Mouse (Mus musculus): ENCODE results near the gene Slc30a5.
"Not testable (repeated sequence)": the region's sequence is repeated elsewhere in the genome, so short reads cannot be mapped to it uniquely, and the experiment has no call there.

Slc30a5 gene

DNA sequence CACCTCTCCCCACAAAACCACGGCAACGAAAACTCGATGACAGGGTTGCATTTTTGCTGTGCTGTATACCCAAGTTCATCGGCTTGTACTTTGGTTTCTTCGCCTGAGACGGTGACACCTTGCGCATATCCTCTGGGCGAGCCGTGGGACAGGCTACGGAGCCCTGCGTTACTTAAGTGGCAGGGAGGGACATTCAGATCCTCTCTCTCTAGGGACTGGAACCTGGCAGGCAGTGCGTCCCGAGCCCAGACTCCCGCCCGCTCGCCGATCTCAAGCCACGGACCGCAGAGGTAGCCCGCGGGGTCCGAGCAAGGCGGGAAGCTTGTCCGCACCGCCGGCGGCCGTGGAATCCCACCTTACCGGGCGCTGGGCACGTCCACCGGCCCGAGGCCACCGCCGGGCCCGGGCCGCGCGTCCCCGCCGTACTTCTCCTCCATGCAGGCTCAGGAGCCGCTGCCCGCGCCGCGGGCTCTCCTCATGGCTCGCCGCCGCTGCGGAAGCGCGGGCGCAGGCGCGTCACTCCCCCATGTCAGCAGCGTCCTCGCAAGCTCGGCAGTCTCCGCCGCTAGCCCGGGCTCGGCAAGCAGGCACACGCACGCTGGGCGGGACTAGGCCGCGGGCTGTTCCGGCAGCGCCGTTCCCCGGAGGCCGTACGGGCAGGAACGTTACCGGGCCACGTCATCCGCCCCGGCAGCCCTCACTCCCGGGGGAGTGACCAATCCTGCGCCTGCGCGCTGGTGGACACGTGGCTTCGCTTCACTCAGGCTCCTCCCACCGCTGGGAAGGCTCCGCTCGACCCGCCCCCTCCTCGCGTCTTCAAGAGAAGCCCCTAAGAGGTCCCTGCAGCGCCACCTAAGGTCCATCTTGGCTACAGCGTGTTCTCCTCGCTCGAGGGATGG lies at the start of gene Slc30a5:
TSS of gene Slc30a5 (minus strand) at position 687 of the 899 bp plus-strand sequence.
- peak; percentile 99 for DNase-seq

DNA sequence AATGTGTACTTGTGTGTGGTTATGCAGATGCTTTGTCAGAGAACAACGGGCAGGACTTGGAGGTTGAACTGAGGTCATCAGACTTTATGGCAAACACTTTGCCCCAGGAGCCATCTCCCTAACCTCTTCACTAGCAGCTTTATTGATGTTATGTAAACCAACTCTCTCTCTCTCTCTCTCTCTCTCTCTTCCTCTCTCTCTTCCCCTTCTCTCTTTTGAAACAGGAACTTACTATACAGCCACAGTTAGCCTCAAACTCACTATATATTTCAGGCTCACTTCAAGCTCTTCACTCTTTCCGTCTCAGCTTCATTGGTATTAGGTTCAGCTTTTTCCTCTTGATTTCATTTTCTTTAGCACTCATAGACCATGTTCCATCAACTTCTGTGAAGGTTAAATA lies 48.7 kb upstream of the Slc30a5 start:
- no peak for DNase-seq

DNA sequence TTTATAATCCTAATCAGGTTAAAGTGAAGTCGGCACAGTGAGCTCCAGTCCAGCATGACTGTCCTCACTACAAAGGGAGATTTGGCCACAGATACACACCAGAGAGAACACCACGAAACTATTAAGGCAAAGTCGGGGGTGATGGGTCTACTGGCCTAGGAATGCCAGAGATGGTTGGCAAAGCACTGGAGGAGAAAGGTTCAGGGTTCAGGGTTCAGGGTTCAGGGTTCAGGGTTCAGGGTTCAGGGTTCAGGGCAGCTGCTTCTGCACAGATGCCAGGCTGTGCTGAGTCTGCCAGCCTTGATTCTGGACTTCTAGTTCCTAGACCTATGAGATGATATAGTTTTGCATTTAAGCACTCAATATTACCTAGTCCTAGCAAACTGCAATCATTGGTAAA lies 46.6 kb upstream of the Slc30a5 start:
- no peak for DNase-seq

DNA sequence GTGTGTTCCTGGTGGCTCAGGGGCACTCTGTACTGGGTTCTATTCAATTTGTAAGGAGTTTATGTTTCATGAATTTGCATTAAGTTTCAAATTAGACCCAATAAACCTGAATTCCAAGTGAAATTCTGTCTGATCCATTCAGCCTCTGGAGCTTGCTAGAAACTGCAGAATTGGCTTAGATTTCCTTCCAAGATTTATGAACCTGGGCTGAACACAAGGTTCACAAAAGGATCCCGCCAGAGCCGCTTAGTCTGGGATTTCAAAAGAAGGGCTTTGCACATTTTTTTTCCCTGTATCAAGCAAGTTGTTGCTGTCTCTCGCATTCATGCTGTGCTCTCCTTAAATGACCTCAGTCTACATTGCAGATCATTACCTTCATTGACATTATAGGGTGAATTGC lies 46.1 kb upstream of the Slc30a5 start:
- DNase-seq = no peak

DNA sequence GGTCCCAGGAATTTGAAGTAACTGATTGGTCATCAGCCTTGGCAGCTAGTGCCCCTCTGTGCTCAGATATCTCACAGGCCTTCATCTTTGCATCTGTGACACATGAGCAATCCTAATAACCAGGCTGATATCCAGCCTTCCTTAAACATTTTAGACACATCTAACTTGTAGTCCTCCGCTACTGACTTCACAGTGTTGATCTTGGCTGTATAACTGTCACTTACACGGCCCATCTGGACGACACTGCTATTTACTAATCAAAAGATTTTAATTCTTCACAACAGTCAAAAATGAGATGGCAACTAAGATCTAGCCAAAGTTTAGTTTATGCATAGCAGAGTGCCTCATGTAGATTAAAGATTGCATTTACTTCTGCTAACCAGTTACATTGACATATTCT lies 45.0 kb upstream of the Slc30a5 start:
- DNase-seq = no peak

DNA sequence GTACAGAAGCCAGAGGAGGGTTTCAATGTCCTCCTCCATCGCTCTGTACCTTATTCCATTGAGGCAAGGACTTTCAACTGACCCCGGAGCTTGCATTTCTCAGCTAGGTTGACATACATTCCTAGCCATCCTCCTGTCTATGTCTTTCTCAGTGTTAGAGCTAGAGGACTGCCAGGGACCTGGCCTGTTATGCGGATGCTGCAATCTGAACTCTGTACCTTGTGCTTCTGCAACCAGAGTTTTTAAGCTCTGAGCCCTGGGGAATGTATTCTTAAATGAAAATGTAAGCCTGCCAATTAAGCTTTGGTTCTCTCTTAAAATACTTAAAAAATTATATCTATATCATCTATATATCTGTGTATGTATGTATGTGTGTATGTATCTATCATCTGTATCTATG lies 44.5 kb upstream of the Slc30a5 start:
- no peak for DNase-seq

DNA sequence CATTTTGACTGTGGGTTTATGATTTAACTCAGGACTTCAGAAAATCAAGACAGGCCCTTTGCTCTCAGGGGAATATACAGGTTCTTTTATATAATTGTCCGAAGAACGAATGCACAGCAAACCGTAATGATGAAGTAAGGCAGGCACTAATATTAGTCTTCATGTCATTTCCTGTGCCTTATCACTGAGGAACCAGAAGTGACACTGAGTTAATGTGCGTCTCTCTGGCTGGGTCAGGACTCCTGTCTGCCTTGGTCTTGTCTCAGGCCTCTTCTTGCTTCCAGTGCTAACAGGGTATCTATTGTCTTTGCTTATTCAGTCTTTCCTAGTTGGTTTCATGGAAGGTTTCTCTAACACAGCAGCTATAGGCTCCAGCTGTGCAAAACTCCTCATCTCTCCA lies 41.9 kb upstream of the Slc30a5 start:
- peak; percentile 27 for DNase-seq

DNA sequence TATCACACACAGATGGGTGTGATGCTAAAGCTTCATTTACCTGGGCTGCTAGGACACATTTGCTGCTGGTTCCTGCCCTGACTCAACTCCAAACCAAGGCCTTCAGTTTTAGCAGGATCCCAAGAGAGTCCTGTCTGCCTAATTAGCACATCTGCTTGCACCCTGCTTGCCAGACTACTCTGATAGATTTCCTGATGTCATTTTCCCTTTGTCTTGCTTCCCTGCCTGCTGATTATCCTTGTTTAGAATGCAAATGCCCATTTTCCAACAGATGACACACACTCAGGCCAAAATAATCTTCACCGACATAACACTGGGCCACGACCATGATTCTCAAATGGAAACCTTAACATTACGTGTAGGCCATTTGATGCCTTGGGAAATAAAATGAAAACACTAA lies 41.4 kb upstream of the Slc30a5 start:
- peak; percentile 19 for DNase-seq

DNA sequence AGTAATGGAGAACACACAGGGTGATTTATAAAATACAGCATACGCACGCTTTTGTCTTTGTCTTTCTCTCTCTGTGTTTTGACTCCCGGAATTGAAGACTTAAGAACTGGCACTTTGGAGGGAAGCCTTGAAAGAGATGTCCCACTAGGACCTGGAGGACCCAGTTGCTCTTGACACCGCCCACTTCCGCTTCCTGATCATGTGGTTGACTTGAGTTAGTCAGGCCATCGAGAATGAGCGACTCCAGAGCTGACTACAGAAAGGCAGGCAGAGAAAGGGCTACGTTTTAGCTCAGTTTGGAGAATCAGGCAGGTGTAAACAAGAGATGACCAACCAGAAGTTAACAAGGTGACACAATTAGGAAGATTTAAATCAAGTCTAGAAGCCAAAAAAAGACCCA lies 40.3 kb upstream of the Slc30a5 start:
- no peak for DNase-seq

DNA sequence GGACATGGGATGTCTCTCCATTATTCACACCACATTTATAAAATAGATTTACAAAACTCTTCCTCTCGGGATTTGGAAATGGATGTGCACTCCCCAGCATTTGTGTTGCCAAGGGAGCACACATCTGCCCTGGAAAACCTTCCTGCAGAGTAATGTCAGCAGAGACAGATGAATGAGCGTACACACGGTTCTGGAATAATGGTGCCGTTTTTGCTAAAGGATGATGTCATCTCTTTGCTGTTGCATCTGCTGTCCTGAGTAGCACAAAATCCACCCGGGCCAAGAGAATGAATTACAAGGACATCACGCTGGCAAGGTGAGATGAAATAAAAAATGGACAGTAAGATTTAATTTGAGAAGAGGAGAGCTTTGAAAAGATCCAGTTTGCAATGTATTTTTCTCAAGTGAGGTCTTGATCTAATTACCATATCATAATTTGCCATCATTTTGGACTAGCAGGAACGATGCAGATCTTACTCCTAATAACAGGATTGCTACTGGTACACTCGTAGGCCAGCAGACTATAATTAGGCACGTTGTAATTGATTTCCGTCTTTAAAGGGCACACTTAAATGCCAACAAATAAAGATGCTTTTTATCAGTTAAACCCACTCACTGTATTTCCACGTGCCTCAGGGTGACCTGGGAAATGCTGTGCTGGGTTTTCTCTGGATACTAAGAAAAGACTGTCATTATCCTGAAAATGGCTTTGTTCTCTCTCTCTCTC lies 38.4 kb upstream of the Slc30a5 start:
- no peak for DNase-seq

DNA sequence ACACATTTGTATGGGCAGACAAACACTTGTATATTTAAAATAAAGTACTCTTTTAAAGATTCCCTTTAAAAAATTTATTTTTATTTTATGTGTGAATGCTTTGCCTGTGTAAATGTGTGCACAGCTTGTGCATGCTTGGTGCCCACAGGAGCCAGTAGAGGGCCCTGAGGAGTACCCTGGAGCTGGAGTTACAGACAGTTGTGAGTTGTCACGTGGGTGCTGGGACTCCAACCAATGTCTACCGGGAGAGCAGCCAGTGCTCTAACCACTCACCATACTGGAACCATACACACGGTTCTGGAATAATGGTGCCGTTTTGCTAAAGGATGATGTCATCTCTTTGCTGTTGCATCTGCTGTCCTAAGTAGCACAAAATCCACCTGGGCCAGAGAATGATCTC lies 36.6 kb upstream of the Slc30a5 start:
- no peak for DNase-seq

DNA sequence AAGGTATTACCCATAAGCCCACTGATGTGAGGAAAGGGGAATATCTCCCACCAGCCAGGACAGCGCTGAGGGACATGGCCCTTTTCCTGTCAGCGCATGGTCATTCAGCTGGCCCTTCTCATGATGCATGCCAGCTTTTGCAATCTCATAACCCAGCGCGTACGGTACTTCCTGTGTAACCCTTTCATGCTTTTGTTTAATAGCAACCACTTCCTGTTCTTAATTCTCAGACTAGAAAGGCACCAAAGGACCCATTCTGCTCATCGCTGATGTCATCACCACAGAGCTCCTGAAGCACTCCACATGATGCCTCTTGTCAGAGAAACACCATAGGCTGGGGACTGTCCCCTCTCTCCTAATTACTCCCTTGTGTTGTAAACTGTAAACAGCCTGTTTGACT lies 33.1 kb upstream of the Slc30a5 start:
- DNase-seq = no peak

DNA sequence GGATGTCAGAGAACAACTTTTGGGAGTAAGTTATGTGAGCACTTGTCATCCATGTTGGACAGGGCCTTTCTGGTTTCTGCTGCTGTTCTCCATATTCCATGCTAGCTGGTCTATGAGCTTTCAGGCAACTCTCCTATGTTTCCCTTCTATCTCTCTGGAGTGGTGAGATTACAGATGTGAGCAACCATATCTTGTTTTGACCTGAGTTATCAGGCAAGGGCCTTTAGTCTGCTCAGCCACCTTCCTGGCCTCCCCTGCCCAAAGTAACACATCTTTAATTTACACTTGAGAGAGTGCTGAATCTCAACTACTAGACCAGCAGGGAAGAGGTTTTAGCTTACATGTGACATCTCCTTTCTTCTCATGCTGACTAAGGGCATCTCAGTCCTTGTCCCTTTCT lies 32.5 kb upstream of the Slc30a5 start:
- no peak for DNase-seq

DNA sequence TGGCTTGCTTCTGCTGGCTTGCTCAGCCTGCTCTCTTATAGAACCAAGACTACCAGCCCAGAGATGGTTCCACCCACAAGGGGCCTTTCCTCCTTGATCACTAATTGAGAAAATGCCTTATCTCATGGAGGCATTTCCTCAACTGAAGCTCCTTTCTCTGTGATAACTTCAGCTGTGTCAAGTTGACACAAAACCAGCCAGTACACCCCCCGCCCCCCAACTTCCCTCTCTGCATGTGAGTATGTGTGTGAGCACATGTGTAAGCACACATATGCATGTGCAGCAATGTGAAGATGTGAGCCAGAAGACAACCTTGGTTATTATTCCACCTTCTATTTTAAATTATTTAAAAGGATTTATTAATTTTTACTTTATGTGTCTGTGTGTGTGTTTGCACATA lies 30.7 kb upstream of the Slc30a5 start:
- DNase-seq = not testable (repeated sequence)

DNA sequence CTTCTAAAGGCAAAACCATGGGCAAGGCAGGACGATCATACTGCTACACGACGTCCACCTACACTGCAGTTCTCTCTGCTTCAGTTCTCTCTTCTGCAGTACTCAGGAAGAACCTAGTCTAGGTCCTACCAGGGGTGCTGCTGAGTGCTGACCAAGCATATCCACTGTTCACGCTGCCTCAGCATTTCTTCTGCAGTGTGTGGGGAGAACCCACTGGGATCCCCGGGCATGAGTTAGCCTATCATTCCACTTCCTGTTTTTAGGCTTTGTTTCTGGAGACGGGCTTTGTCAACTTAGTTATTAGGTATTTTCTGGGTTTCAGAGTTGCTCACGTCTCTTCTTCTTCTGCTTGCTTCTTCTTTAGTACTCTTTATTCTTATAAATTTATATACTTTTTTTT lies 25.9 kb upstream of the Slc30a5 start:
- DNase-seq = no peak

DNA sequence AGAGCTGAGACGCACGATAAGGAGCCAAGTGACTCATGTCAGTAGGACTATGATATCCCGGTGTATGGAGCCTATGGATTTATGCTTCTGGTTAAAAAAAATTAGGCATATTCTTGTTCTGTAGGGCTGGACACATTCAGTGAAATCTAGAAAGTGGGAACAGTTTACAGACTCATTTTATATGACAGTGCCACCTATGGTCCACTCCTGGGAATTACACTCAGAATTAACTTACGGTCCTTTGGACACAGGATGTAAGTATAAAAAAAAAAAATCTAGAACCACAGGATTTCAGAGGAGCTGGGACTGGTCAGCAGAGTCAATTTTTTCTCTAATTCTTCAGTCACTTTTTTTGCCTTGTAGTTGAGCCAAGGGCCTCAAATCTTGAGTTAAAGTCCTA lies 20.9 kb upstream of the Slc30a5 start:
- peak; percentile 80 for DNase-seq

DNA sequence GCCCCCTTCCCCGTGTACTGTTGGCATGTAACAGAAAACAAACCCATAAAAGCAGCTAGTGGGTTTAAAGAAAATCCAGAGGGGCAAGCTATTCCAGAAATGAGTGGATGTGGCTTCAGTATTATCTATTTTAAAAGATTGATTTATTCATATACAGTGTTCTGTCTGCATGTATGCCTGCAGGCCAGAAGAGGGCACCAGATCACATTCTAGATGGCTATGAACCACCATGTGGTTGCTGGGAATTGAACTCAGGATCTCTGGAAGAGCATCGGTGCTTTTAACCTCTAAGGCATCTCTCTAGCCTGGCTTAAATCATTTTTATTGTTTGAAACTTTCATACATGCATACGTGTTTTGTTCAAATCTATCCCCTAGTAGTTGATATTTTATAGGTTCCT lies 19.9 kb upstream of the Slc30a5 start:
- no peak for DNase-seq

DNA sequence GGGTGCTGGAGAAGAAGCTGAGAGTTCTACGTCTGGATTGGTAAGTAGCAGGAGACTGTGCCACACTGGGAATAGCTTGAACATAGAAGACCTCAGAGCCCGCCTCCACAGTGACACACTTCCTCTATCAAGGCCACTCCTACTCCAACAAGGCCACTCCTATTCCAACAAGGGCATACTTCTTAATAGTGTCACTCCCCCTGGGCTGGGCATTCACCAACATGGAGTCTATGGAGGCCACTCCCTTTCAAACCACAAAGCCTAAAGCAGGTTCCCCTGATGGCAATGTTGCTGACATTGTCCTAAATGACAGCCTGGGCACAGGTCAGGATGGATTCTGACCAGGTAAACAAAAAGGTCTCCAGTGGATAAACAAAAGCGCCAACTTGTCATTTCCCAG lies 15.9 kb upstream of the Slc30a5 start:
- DNase-seq = no peak

DNA sequence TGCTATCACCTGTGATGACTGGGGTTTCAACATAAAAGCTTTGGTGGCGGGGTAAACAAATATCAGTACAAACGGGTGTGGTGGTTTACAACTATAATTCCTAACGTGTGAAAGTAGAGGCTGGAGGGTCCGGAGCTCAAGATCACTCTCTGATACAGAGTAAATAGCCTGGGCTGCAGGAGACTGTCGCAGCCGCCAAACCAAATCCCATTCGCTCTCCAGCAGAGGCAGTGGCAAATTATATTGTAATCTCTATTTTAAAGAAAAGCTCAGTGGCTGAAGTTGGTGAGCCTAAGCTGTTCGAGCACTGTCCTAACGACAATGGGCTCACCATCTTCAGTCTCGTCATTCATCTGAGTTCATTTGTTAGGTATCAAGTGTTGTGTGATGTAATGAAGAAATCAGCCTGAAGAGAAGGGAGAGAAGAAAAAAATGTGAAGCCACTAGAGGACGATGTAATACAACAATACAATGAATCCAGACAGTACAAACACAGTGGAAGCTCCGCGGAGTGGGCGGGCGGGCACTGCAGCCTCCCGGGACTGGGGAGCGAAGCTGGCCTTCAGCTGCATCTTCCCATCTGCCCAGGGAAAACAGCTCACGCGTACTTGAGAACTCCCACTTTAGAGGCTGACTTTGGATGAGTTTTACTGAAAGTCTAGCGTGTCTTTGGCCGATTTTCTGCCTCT lies 13.8 kb upstream of the Slc30a5 start:
- peak; percentile 62 for DNase-seq

DNA sequence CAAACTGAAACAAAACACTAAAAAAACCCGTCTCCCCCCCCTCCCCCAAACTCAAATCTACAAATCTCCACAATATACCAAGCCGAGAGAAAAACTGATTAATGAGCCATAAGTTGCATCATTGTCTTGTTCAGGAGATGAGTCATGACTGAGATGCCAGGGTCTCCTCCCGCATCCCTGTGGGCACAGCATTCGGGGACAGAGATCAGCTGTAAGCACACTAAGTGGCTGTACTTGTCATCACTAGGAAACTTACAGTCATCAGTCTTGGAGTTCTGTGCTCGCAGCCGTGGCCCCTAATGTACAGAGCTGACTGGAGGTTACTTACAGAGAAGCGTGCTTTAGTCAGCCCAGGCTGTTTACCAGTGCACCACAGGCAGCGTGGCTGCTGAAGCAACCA lies 13.0 kb upstream of the Slc30a5 start:
- peak; percentile 18 for DNase-seq

DNA sequence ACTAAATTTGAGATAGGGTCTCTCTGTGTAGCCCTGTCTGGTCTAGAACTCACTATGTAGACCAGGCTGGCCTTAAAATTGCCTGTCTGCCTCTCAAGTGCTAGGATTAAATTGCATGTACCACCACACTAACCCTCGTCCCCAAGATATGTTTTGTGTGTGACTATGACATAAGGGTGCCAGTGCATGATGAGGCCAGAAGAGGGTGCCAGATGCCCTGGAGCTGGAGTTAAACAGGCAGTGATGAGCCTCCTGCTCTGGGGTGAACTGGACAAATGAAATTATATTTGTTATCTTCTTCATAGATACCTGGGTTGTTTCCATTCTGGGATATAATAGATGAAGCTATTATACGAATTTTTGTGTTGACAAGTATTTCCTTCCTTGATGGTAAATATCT lies 10.7 kb upstream of the Slc30a5 start:
- peak; percentile 18 for DNase-seq

DNA sequence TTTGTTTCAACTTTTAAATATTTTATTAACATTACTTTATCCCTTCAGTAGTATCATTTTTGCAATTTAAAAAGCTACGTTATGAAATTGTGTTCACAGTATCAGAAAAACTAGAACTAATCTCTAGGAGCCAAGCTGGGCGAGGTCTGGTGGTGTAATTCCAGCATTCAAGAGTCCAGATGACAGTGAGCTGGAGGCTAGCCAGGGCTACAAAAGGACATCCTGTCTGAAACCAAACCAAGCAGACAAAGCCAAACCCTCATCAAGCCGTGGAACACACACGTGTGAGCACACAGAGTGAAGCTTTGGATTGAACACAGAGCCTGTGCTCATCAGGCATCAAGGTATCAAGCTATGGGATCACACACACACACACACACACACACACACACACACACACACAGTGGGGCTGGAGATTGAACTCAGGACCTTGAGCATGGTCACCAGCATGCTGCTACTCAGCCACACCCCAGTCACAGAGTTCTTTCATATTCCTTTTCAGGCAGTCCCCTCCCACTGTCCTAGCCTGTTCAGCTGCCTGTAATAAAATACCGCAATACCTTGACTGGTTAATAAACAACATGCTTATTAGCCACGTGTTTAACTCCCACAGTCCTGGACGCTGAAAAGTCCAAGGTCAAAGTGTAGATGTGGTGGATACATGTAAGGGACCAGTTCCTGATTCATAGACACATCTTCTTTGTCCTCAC lies 9.9 kb upstream of the Slc30a5 start:
- no peak for DNase-seq

DNA sequence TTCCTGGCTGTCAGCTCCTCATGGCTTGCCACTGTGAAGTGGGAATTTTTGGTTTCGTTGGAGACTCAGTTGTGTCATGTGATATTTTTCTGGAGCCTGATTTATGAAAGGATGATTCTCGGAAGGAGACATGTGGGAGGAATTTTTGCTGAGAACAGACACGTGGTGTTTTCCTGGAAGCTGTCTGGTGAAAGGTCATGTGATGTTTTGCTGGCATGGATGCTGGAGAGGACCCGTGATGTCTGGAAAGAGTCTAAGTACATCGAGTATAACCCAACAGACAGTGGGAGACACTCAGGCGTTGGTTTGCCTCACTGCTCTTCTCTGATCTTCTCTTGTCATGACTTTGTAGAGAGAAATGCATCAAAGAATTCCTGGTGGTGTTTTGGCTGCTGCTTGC lies 8.5 kb upstream of the Slc30a5 start:
- DNase-seq = no peak
